Mouse (Mus musculus): ENCODE results near the gene Coil. TPM values are rescaled to one million over a fixed set of nuclear protein-coding genes. Genes with fewer than 3 reads are reported as not detected.

Coil gene
- total and polyA plus RNA-seq, 2 experiments, result 2.7 TPM

GRCm38 (mm10) chr11:89007582-89007981, 37.5 kb downstream of the Coil start:
- WGBS, result 15% methylated on average over 3 of the region's 3 CpGs
- Histone ChIP-seq H3K27ac (replicated peaks; ENCODE audit: insufficient read depth, low read depth, low read length) (peak overlapping the region; percentile 78), H3K9ac (ENCODE audit: low read depth, low read length) (no peak overlapping the region), H3K79me2 (ENCODE audit: control insufficient read depth, insufficient read depth, low read length) (peaks cover 36% of the 10 kb centered on the region; the same call in 1 of the 2 replicates), H3K4me3 (ENCODE audit: insufficient read depth, low read depth, low read length) (no peak overlapping the region), H3K27me3 (ENCODE audit: control insufficient read depth, insufficient read depth, low read length) (no peaks in the 10 kb centered on the region), H3K4me1 (ENCODE audit: control insufficient read depth, insufficient read depth, low read length) (peaks cover 44% of the 10 kb centered on the region), H3K36me3 (ENCODE audit: control insufficient read depth, insufficient read depth, low read length) (peaks cover 41% of the 10 kb centered on the region)
- TF ChIP-seq POLR2A (IDR thresholded peaks at IDR 0.05; ENCODE audit: extremely low read depth, insufficient read depth, low read length) (no peak), CTCF (IDR thresholded peaks at IDR 0.05; ENCODE audit: low read depth, low read length) (no peak)
- peak; percentile 97 for DNase-seq (ENCODE audit: extremely low read depth, low read depth, low spot score)

GRCm38 (mm10) chr11:89009066-89009465, 39.0 kb downstream of the Coil start:
- no peak for DNase-seq (ENCODE audit: extremely low read depth, low read depth, low spot score)
- no peak for TF ChIP-seq CTCF (IDR thresholded peaks at IDR 0.05; ENCODE audit: low read depth, low read length)
- TF ChIP-seq POLR2A (IDR thresholded peaks at IDR 0.05; ENCODE audit: extremely low read depth, insufficient read depth, low read length), result no peak
- Histone ChIP-seq H3K79me2 (ENCODE audit: control insufficient read depth, insufficient read depth, low read length) (peaks cover 36% of the 10 kb centered on the region; the same call in 1 of the 2 replicates), H3K27ac (replicated peaks; ENCODE audit: insufficient read depth, low read depth, low read length) (peak overlapping the region; percentile 75), H3K27me3 (ENCODE audit: control insufficient read depth, insufficient read depth, low read length) (no peaks in the 10 kb centered on the region), H3K4me3 (ENCODE audit: insufficient read depth, low read depth, low read length) (no peak overlapping the region), H3K36me3 (ENCODE audit: control insufficient read depth, insufficient read depth, low read length) (peaks cover 56% of the 10 kb centered on the region), H3K9ac (ENCODE audit: low read depth, low read length) (no peak overlapping the region), H3K4me1 (ENCODE audit: control insufficient read depth, insufficient read depth, low read length) (peaks cover 35% of the 10 kb centered on the region)
- WGBS, result 45% methylated on average over 9 of the region's 9 CpGs

GRCm38 (mm10) chr11:89009496-89009895, 39.4 kb downstream of the Coil start:
- no peaks in the 10 kb centered on the region for H3K27me3 ChIP-seq (ENCODE audit: control insufficient read depth, insufficient read depth, low read length)
- WGBS, result 29% methylated on average over 7 of the region's 7 CpGs
- peaks cover 34% of the 10 kb centered on the region; the same call in 1 of the 2 replicates for H3K79me2 ChIP-seq (ENCODE audit: control insufficient read depth, insufficient read depth, low read length)
- DNase-seq (ENCODE audit: extremely low read depth, low read depth, low spot score), result peak; percentile 95
- no peak overlapping the region for H3K4me3 ChIP-seq (ENCODE audit: insufficient read depth, low read depth, low read length)
- TF ChIP-seq CTCF (IDR thresholded peaks at IDR 0.05; ENCODE audit: low read depth, low read length) (no peak), POLR2A (IDR thresholded peaks at IDR 0.05; ENCODE audit: extremely low read depth, insufficient read depth, low read length) (no peak)
- H3K9ac ChIP-seq (ENCODE audit: low read depth, low read length), result 0 out of 2 replicates have a peak overlapping the region, but pooled peaks have one; percentile 1
- H3K27ac ChIP-seq (replicated peaks; ENCODE audit: insufficient read depth, low read depth, low read length), result peak overlapping the region; percentile 75
- peaks cover 32% of the 10 kb centered on the region for H3K4me1 ChIP-seq (ENCODE audit: control insufficient read depth, insufficient read depth, low read length)
- peaks cover 59% of the 10 kb centered on the region for H3K36me3 ChIP-seq (ENCODE audit: control insufficient read depth, insufficient read depth, low read length)

- Histone ChIP-seq H3K79me2 (ENCODE audit: control insufficient read depth, insufficient read depth, low read length) (peaks cover 31% of the 10 kb centered on the region; the same call in 1 of the 2 replicates), H3K4me3 (ENCODE audit: insufficient read depth, low read depth, low read length) (no peak overlapping the region), H3K27ac (replicated peaks; ENCODE audit: insufficient read depth, low read depth, low read length) (peak overlapping the region; percentile 91), H3K9ac (ENCODE audit: low read depth, low read length) (0 out of 2 replicates have a peak overlapping the region, but pooled peaks have one; percentile 27), H3K4me1 (ENCODE audit: control insufficient read depth, insufficient read depth, low read length) (peaks cover 25% of the 10 kb centered on the region), H3K27me3 (ENCODE audit: control insufficient read depth, insufficient read depth, low read length) (no peaks in the 10 kb centered on the region), H3K36me3 (ENCODE audit: control insufficient read depth, insufficient read depth, low read length) (peaks cover 65% of the 10 kb centered on the region)
- DNase-seq (ENCODE audit: extremely low read depth, low read depth, low spot score), result peak; percentile 96
- 33% methylated on average over 5 of the region's 5 CpGs for WGBS
- TF ChIP-seq CTCF (IDR thresholded peaks at IDR 0.05; ENCODE audit: low read depth, low read length) (no peak), POLR2A (IDR thresholded peaks at IDR 0.05; ENCODE audit: extremely low read depth, insufficient read depth, low read length) (no peak)
Observed at GRCm38 (mm10) chr11:89012241-89012640, 42.2 kb downstream of the Coil start.

- Histone ChIP-seq H3K4me1 (ENCODE audit: control insufficient read depth, insufficient read depth, low read length) (peaks cover 8% of the 10 kb centered on the region; the same call in 1 of the 2 replicates), H3K36me3 (ENCODE audit: control insufficient read depth, insufficient read depth, low read length) (peaks cover 61% of the 10 kb centered on the region), H3K27me3 (ENCODE audit: control insufficient read depth, insufficient read depth, low read length) (no peaks in the 10 kb centered on the region), H3K79me2 (ENCODE audit: control insufficient read depth, insufficient read depth, low read length) (peaks cover 10% of the 10 kb centered on the region; the same call in 1 of the 2 replicates), H3K4me3 (ENCODE audit: insufficient read depth, low read depth, low read length) (no peak overlapping the region), H3K27ac (replicated peaks; ENCODE audit: insufficient read depth, low read depth, low read length) (no peak overlapping the region), H3K9ac (ENCODE audit: low read depth, low read length) (no peak overlapping the region)
- TF ChIP-seq CTCF (IDR thresholded peaks at IDR 0.05; ENCODE audit: low read depth, low read length) (no peak), POLR2A (IDR thresholded peaks at IDR 0.05; ENCODE audit: extremely low read depth, insufficient read depth, low read length) (no peak)
- whole genome bisulfite sequencing, result 49% methylated on average over 9 of the region's 9 CpGs
- DNase-seq (ENCODE audit: extremely low read depth, low read depth, low spot score), result no peak
Observed at GRCm38 (mm10) chr11:89017514-89018182, 47.6 kb downstream of the Coil start.
